Mouse (Mus musculus): ENCODE measurements at regions not wholly inside any gene's neighbourhood (a gene's known extent, or its start where the extent isn't known, plus 50 kb on each side); places are given as distances from the start of the nearest gene placed in this dataset.

- no peak for DNase-seq (ENCODE audit: extremely low read depth, insufficient read length, low spot score)
Measured at GRCm38 (mm10) chr1:116878081-116878480, 75.3 kb downstream of the Gm19965 start.

GRCm38 (mm10) chr1:116896496-116896895, 93.7 kb downstream of the Gm19965 start:
- no peak for DNase-seq (ENCODE audit: extremely low read depth, insufficient read length, low spot score)

GRCm38 (mm10) chr1:116905171-116905570, 102.4 kb downstream of the Gm19965 start:
- peak; percentile 37 for DNase-seq (ENCODE audit: extremely low read depth, insufficient read length, low spot score)
